Mouse (Mus musculus) megakaryocyte, embryonic 14.5 days (primary cell): ENCODE data around the gene Rbm4.

Experiments used
- FLI1 ChIP-seq: IDR thresholded peaks from 2 replicates; pipeline ENCODE4 v1.6.1; 2012; ENCODE audit warnings: low read length, inconsistent platforms, mixed read lengths
- GATA1 ChIP-seq: IDR thresholded peaks from 3 replicates; pipeline ENCODE4 v1.6.1; 2012; ENCODE audit warnings: mixed read lengths, low read length, inconsistent platforms, borderline replicate concordance

- TF ChIP-seq FLI1 (no peak), GATA1 (no peak)
Measured at GRCm38 (mm10) chr19:4828444-4829114, 34.9 kb upstream of the Rbm4 start.
